Mouse (Mus musculus): ENCODE measurements at regions not wholly inside any gene's neighbourhood (a gene's known extent, or its start where the extent isn't known, plus 50 kb on each side); places are given as distances from the start of the nearest gene placed in this dataset.
"Not testable (repeated sequence)": the region's sequence is repeated elsewhere in the genome, so short reads cannot be mapped to it uniquely, and the experiment has no call there.

- H3K27me3 ChIP-seq (ENCODE audit: control insufficient read depth, insufficient read depth, low read length); H3K9ac ChIP-seq (ENCODE audit: low read length); H3K4me2 ChIP-seq (ENCODE audit: low read depth, low read length); H3K4me1 ChIP-seq (ENCODE audit: control insufficient read depth, insufficient read depth, low read length); H3K36me3 ChIP-seq (ENCODE audit: control insufficient read depth, insufficient read depth); H3K9me3 ChIP-seq (replicated peaks; ENCODE audit: control insufficient read depth, low read length); H3K27ac ChIP-seq (ENCODE audit: low read length); H3K4me3 ChIP-seq (ENCODE audit: low read length): not testable (repeated sequence)
- no CpG with 5 or more reads among the region's 21 CpGs for WGBS
- 0 out of 2 replicates have a peak, but pooled peaks have one; percentile 49 for ATAC-seq (replicated peaks; ENCODE audit: extremely low read depth, insufficient read depth, low FRiP score)
Observed at GRCm38 (mm10) chr4:122122739-122123138, 500.8 kb upstream of the Gm12887 start.

Data from heart, embryonic 16.5 days (tissue).